Mouse (Mus musculus): ENCODE measurements around the gene Ap2a1. TPM values are rescaled to one million over a fixed set of nuclear protein-coding genes. Genes with fewer than 3 reads are reported as not detected.

The Ap2a1 gene
- total RNA-seq, 2 experiments from 2014 or later: 57.1 to 57.2 TPM

Other genes starting within 250 kb of the Ap2a1 start
- gene Izumo2, start 220.8 kb downstream of the Ap2a1 start, total RNA-seq (2021): not detected
- 10 to 100 TPM; 16.7 to 21.1 TPM for gene Vrk3, start 181.1 kb downstream of the Ap2a1 start, total RNA-seq (2021)
- gene Zfp473, start 178.4 kb downstream of the Ap2a1 start, total RNA-seq (2021): under 1 TPM in 1 of 2 experiments, not detected in 1; 0.08 TPM
- gene Nup62, start 113.4 kb downstream of the Ap2a1 start, total RNA-seq (2021): 10 to 100 TPM; 18.4 to 22.2 TPM
- gene Il4i1, start 113.1 kb downstream of the Ap2a1 start, total RNA-seq (2021): 1 to 10 TPM; 1.8 to 3.1 TPM
- 10 to 100 TPM; 57.2 to 70.6 TPM for gene Atf5, start 112.8 kb downstream of the Ap2a1 start, total RNA-seq (2021)
- gene Akt1s1, start 80.5 kb downstream of the Ap2a1 start, total RNA-seq (2021): 100 to 1,000 TPM; 103 to 113 TPM
- 10 to 100 TPM; 38.6 to 41.2 TPM for gene Tbc1d17, start 80.4 kb downstream of the Ap2a1 start, total RNA-seq (2021)
- gene Pnkp, start 72.4 kb downstream of the Ap2a1 start, total RNA-seq (2021): 10 to 100 TPM; 15.6 to 15.8 TPM
- gene Ptov1, start 59.7 kb downstream of the Ap2a1 start, total RNA-seq (2021): 100 to 1,000 TPM; 116 to 125 TPM
- 10 to 100 TPM; 50.9 to 51.2 TPM for gene Med25, start 36.8 kb downstream of the Ap2a1 start, total RNA-seq (2021)
- gene Fuz, start 33.4 kb downstream of the Ap2a1 start, total RNA-seq (2021): 10 to 100 TPM; 16.1 to 17.3 TPM
- gene Tsks, start 13.7 kb upstream of the Ap2a1 start, total RNA-seq (2021): not detected
- gene Cpt1c, start 45.4 kb upstream of the Ap2a1 start, total RNA-seq (2021): 1 to 10 TPM; 1.6 to 2.0 TPM
- 100 to 1,000 TPM; 119 to 142 TPM for gene Prmt1, start 57.1 kb upstream of the Ap2a1 start, total RNA-seq (2021)
- gene Irf3, start 68.2 kb upstream of the Ap2a1 start, total RNA-seq (2021): 10 to 100 TPM; 16.1 to 20.9 TPM
- gene Bcl2l12, start 69.2 kb upstream of the Ap2a1 start, total RNA-seq (2021): 1 to 10 TPM; 7.4 to 9.6 TPM
- gene Scaf1, start 86.9 kb upstream of the Ap2a1 start, total RNA-seq (2021): 10 to 100 TPM; 35.8 to 38.1 TPM
- 10 to 100 TPM; 22.5 to 30.6 TPM for gene Rras, start 88.5 kb upstream of the Ap2a1 start, total RNA-seq (2021)
- 10 to 100 TPM; 14.1 to 16.1 TPM for gene Prr12, start 123.4 kb upstream of the Ap2a1 start, total RNA-seq (2021)
- gene Nosip, start 132.9 kb upstream of the Ap2a1 start, total RNA-seq (2021): 10 to 100 TPM; 30.8 to 31.6 TPM
- 1 to 10 TPM; 6.9 to 9.1 TPM for gene Prrg2, start 133.2 kb upstream of the Ap2a1 start, total RNA-seq (2021)
- gene Rcn3, start 162.7 kb upstream of the Ap2a1 start, total RNA-seq (2021): 10 to 100 TPM; 24.0 to 32.8 TPM
- 10 to 100 TPM; 40.3 to 54.5 TPM for gene Fcgrt, start 174.4 kb upstream of the Ap2a1 start, total RNA-seq (2021)
- 100 to 1,000 TPM; 413 to 448 TPM for gene Rps11, start 194.9 kb upstream of the Ap2a1 start, total RNA-seq (2021)
- gene Rpl13a, start 199.3 kb upstream of the Ap2a1 start, total RNA-seq (2021): 100 to 1,000 TPM; 520 to 561 TPM
- gene Gm45713, start 206.7 kb upstream of the Ap2a1 start, total RNA-seq (2021): not detected
- gene Flt3l, start 206.9 kb upstream of the Ap2a1 start, total RNA-seq (2021): 1 to 10 TPM; 4.2 TPM
- gene Pih1d1, start 224.8 kb upstream of the Ap2a1 start, total RNA-seq (2021): 10 to 100 TPM; 32.0 to 38.1 TPM
- 10 to 100 TPM; 15.6 to 15.9 TPM for gene Aldh16a1, start 225.1 kb upstream of the Ap2a1 start, total RNA-seq (2021)
- gene Slc17a7, start 234.5 kb upstream of the Ap2a1 start, total RNA-seq (2021): 1 to 10 TPM; 1.1 to 2.5 TPM

Data from gastrocnemius, postnatal 25 days (tissue).